Mouse (Mus musculus): ENCODE data around the gene Usp34. TPM values are rescaled to one million over a fixed set of nuclear protein-coding genes. Genes with fewer than 3 reads are reported as not detected.
"Not testable (repeated sequence)": the region's sequence is repeated elsewhere in the genome, so short reads cannot be mapped to it uniquely, and the experiment has no call there.

The Usp34 gene
- 50.7 and 51.2 TPM in 2 replicates for polyA plus RNA-seq (2012; rRNA removed)

DNA sequence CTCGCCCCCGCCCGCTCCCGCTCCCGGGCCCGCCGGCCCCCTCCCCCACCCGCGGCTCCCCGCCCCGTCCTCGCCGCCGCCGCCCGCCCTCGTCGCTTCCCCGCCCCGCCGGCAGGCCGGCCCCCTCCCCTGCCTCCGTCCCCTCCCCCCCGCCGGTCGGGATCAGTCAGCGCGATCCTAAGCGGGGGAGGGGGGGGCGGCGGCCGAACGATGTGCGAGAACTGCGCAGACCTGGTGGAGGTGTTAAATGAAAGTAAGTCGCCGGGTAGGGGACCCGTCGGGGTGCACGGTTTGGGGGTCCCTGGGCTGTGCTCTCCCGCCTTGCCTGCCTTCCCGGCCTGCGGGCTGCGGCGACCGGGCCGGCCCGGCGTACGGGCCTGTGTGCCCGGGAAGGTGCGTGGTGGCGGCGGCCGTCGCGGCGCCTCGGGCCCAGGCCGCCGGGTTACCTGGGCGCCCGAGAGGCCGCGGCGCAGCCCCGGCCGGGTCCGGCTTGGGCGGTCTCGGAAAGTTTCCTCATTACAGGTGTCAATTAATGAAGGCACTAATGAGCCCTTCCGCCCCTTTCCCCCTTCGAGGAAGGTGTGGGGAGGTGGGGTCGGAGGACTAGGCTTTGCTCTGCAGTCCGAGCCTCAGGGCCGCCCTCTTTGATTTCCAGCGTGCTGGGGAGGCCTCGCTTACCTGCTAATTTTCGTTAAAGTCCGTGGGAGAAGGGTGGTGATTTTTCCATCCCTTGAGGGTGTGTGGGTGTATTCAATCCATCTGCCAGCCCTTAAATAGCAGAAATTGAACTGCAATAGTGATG is at the start of gene Usp34:
Gene Usp34, plus strand, starts transcription at position 132 of the 802 bp plus-strand sequence.
- TF ChIP-seq CTCF (IDR thresholded peaks at IDR 0.05; ENCODE audit: extremely low read depth, insufficient read depth, low read length), result no peak
- TF ChIP-seq POLR2A (IDR thresholded peaks at IDR 0.05; ENCODE audit: extremely low read depth, insufficient read depth, low read length), result no peak
- Histone ChIP-seq H3K4me1 (ENCODE audit: control insufficient read depth, insufficient read depth, low read length) (peaks cover 4% of the 10 kb centered on the region), H3K4me3 (ENCODE audit: insufficient read depth, low read length) (peak within 1 kb of the TSS; percentile 36), H3K27ac (ENCODE audit: insufficient read depth, low read length) (peak within 1 kb of the TSS; percentile 86)

DNA sequence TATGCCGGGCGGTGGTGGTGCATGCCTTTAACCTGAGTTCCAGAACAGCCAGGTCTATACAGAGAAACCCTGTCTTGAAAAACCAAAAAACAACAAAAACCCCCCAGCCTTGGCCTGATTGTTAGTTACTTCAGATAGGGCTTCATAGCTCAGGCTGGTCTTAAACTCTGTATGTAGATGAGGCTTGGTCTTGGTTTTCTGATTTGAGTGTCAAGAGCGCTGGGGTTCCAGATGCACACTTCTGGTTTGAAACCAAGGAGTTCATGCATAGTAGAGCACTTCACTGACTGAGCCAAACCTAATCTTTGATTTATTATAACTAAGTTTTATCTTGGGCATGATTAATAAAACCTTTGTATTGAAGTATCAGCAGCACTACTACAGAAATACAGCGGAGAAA is 47.6 kb upstream of the Usp34 start:
- Histone ChIP-seq H3K4me1 (ENCODE audit: control insufficient read depth, insufficient read depth, low read length) (peaks cover 3% of the 10 kb centered on the region; the same call in 1 of the 2 replicates), H3K27ac (ENCODE audit: insufficient read depth, low read length) (no peak overlapping the region), H3K4me3 (ENCODE audit: insufficient read depth, low read length) (no peak overlapping the region)
- TF ChIP-seq CTCF (IDR thresholded peaks at IDR 0.05; ENCODE audit: extremely low read depth, insufficient read depth, low read length) (no peak), POLR2A (IDR thresholded peaks at IDR 0.05; ENCODE audit: extremely low read depth, insufficient read depth, low read length) (no peak)

GRCm38 (mm10) chr11:23259481-23259880 is 47.2 kb upstream of the Usp34 start:
- Histone ChIP-seq H3K27ac (ENCODE audit: insufficient read depth, low read length) (no peak overlapping the region), H3K4me3 (ENCODE audit: insufficient read depth, low read length) (no peak overlapping the region), H3K4me1 (ENCODE audit: control insufficient read depth, insufficient read depth, low read length) (peaks cover 3% of the 10 kb centered on the region; the same call in 1 of the 2 replicates)
- no peak for TF ChIP-seq CTCF (IDR thresholded peaks at IDR 0.05; ENCODE audit: extremely low read depth, insufficient read depth, low read length)
- no peak for TF ChIP-seq POLR2A (IDR thresholded peaks at IDR 0.05; ENCODE audit: extremely low read depth, insufficient read depth, low read length)

GRCm38 (mm10) chr11:23260186-23260585 is 46.5 kb upstream of the Usp34 start:
- Histone ChIP-seq H3K27ac (ENCODE audit: insufficient read depth, low read length) (no peak overlapping the region), H3K4me3 (ENCODE audit: insufficient read depth, low read length) (no peak overlapping the region), H3K4me1 (ENCODE audit: control insufficient read depth, insufficient read depth, low read length) (peaks cover 3% of the 10 kb centered on the region; the same call in 1 of the 2 replicates)
- TF ChIP-seq CTCF (IDR thresholded peaks at IDR 0.05; ENCODE audit: extremely low read depth, insufficient read depth, low read length) (no peak), POLR2A (IDR thresholded peaks at IDR 0.05; ENCODE audit: extremely low read depth, insufficient read depth, low read length) (no peak)

GRCm38 (mm10) chr11:23261490-23261889 is 45.2 kb upstream of the Usp34 start:
- TF ChIP-seq POLR2A (IDR thresholded peaks at IDR 0.05; ENCODE audit: extremely low read depth, insufficient read depth, low read length) (no peak), CTCF (IDR thresholded peaks at IDR 0.05; ENCODE audit: extremely low read depth, insufficient read depth, low read length) (no peak)
- H3K4me1 ChIP-seq (ENCODE audit: control insufficient read depth, insufficient read depth, low read length), result peaks cover 3% of the 10 kb centered on the region; the same call in 1 of the 2 replicates
- H3K27ac ChIP-seq (ENCODE audit: insufficient read depth, low read length), result no peak overlapping the region
- H3K4me3 ChIP-seq (ENCODE audit: insufficient read depth, low read length), result no peak overlapping the region

- Histone ChIP-seq H3K27ac (ENCODE audit: insufficient read depth, low read length) (no peak overlapping the region), H3K4me1 (ENCODE audit: control insufficient read depth, insufficient read depth, low read length) (no peaks in the 10 kb centered on the region), H3K4me3 (ENCODE audit: insufficient read depth, low read length) (no peak overlapping the region)
- TF ChIP-seq CTCF (IDR thresholded peaks at IDR 0.05; ENCODE audit: extremely low read depth, insufficient read depth, low read length) (no peak), POLR2A (IDR thresholded peaks at IDR 0.05; ENCODE audit: extremely low read depth, insufficient read depth, low read length) (no peak)
Measured at GRCm38 (mm10) chr11:23264949-23265348, 41.7 kb upstream of the Usp34 start.

DNA sequence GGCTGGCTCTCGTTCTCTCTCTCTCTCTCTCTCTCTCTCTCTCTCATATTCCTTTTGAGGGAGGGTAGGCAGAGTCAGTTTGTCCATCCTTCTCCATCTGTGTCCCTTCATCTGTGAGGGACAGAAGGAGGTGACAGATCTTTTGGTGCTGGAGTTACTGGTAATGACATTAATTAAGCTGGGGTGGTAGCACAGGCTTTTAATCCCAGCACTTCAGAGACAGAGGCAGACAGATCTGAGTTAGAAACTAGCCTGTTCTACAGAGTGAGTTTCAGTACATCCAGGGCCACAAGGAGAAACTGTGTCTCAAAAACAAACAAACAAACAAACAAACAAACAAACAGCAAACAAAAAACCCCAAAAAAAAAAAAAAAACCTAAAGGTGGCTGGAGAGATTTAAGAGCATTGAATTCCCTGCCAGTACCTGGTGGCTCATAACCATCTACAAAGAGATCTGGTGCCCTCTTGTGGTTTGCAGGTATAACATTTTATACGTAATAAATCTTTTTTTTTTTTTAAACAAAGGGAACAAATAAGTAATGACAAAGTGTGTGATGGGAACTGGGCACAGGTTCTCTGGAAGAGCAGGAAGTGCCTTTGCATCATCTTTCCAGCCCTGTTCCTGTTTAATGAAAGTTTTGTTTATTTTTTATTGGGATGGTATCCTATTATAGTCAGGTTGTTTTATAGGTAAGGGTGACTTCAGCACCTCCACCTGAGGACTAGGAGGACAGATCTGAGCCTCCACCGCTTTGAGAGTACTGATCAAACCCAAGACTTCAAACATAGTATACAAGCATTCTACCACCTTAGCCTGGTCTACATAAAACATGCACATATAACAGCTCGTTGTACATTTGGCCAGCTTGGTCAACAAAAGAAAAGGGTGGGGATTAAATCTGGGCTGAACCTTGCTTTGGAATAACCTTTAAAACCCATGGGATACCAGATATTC is 34.6 kb upstream of the Usp34 start:
- TF ChIP-seq POLR2A (IDR thresholded peaks at IDR 0.05; ENCODE audit: extremely low read depth, insufficient read depth, low read length) (no peak), CTCF (IDR thresholded peaks at IDR 0.05; ENCODE audit: extremely low read depth, insufficient read depth, low read length) (peak; percentile 47; the same call in 1 of the 2 replicates)
- Histone ChIP-seq H3K27ac (ENCODE audit: insufficient read depth, low read length) (no peak overlapping the region), H3K4me3 (ENCODE audit: insufficient read depth, low read length) (no peak overlapping the region), H3K4me1 (ENCODE audit: control insufficient read depth, insufficient read depth, low read length) (no peaks in the 10 kb centered on the region)

GRCm38 (mm10) chr11:23275780-23276179 is 30.9 kb upstream of the Usp34 start:
- Histone ChIP-seq H3K4me3 (ENCODE audit: insufficient read depth, low read length) (no peak overlapping the region), H3K27ac (ENCODE audit: insufficient read depth, low read length) (no peak overlapping the region), H3K4me1 (ENCODE audit: control insufficient read depth, insufficient read depth, low read length) (no peaks in the 10 kb centered on the region)
- TF ChIP-seq CTCF (IDR thresholded peaks at IDR 0.05; ENCODE audit: extremely low read depth, insufficient read depth, low read length), result no peak
- TF ChIP-seq POLR2A (IDR thresholded peaks at IDR 0.05; ENCODE audit: extremely low read depth, insufficient read depth, low read length), result no peak

DNA sequence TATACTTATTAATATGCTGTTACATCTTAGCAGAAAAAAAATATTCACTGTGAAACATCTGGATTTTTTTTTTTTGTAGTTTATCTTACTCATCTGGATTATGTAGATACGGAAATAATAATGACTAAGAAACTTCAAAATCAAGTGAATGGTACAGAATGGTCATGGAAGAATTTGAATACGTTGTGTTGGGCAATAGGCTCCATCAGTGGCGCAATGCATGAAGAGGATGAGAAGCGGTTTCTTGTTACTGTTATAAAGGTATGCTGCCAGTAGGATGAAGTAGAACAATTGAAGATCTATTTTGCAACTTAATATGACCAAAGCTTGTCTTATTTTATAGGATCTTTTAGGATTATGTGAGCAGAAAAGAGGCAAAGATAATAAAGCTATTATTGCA is 22.2 kb upstream of the Usp34 start:
- H3K4me1 ChIP-seq (ENCODE audit: control insufficient read depth, insufficient read depth, low read length), result no peaks in the 10 kb centered on the region

GRCm38 (mm10) chr11:23288866-23289265 is 17.8 kb upstream of the Usp34 start:
- not testable (repeated sequence) for H3K4me3 ChIP-seq (ENCODE audit: insufficient read depth, low read length); H3K4me1 ChIP-seq (ENCODE audit: control insufficient read depth, insufficient read depth, low read length); H3K27ac ChIP-seq (ENCODE audit: insufficient read depth, low read length)

More for the DNA sequence above, 22.2 kb upstream of the Usp34 start:
- no peak overlapping the region for H3K27ac ChIP-seq (ENCODE audit: insufficient read depth, low read length)
- TF ChIP-seq CTCF (IDR thresholded peaks at IDR 0.05; ENCODE audit: extremely low read depth, insufficient read depth, low read length) (no peak), POLR2A (IDR thresholded peaks at IDR 0.05; ENCODE audit: extremely low read depth, insufficient read depth, low read length) (no peak)
- H3K4me3 ChIP-seq (ENCODE audit: insufficient read depth, low read length), result no peak overlapping the region
